Mouse (Mus musculus) Muller cell, postnatal 12 days (primary cell): Measurements from ENCODE around the gene Casq2.

Source experiments
- DNase-seq: peaks from one replicate; pipeline ENCODE4 v3.0.0-alpha.2; 2015; ENCODE audit errors: inconsistent ontology term

Casq2 gene

DNA sequence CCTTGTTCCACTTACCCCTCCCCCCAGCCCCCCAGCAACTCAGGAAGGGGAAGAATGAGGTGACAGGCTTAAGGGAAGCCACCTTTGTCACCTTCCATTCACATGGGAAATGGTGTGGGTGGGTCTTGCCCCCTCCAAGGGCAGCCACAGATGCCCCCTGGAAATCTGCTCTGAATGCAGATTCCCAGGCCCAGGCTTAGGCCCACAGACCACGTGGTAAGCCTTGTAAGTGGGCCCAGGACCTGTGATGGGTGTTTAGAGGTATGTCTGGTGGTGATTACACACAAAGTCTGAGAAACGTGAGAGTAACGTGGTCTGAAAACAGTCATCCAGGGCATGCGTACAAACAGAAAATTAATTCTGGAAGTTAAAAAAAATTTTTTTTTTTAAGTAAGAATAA lies 78.7 kb downstream of the Casq2 start:
- DNase-seq: no peak

DNA sequence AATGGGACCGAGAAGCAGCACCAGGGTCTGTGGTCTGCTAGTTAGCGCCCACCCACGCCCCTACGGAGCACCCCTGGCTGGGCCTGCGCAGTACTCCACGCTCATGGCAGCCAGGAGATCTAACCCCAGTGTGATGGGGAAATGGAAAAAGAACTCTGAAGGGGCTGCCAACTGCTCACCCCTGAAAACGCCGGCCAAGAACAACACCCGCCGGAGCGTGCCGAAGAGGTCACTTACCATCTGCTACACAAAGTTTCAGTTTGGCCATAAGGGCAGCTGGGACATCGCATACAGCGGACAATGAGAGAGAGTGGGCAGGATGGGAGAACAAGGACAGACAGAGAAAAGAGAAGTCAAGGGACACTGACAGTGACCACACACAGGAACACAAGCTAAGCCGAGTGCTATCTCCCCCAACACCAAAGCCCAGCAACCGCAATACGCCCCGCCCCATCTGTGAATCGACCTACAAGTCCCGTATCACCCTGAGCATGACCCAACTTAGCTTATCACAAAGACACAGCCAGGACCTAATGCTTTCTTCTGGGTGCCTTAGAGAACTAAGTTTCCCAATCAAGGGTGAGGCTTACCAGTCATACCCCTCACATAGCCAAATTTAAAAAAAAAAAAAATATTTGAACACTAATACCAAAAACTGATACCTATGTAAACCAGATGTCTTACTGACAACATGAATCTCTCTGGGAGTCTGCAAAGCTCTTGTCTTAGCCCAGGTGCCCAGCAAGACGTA lies 79.5 kb downstream of the Casq2 start:
- DNase-seq: no peak

DNA sequence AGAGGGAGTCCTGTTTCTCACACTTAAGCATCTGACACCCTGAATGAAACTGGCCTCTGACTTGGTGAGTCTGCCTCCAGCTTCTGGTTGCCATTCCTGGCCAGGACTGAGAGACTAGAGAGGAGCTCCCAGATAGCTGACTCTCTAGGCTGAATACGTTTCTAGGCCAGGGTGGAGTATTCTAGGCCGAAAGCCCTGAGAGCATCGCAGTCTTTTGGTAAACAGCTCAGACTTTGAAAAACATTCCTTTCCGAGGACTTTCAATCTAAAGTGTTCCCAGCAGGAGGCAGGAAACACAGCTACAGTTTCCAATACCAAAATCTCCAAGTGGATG lies 80.0 kb downstream of the Casq2 start:
- no peak for DNase-seq

DNA sequence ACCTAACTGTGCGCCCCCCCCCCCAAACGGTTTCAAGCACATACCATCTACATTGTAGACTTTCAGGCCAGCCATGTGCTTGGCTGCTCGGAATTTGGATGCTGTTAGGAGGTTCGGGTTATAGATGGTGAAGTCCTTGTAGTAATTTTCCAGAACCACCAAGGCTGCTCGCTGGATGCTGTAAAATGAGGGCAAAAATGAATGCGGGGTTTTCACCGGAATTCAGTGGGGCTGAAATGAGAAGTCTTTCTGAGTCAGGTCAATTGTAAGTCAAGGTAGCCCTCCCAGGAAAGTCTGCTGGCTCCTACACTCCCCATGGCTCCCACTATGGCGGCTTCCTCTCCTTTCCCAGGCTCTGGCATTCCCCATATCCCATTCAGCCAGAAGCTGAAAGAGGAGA lies 80.6 kb downstream of the Casq2 start:
- no peak for DNase-seq

DNA sequence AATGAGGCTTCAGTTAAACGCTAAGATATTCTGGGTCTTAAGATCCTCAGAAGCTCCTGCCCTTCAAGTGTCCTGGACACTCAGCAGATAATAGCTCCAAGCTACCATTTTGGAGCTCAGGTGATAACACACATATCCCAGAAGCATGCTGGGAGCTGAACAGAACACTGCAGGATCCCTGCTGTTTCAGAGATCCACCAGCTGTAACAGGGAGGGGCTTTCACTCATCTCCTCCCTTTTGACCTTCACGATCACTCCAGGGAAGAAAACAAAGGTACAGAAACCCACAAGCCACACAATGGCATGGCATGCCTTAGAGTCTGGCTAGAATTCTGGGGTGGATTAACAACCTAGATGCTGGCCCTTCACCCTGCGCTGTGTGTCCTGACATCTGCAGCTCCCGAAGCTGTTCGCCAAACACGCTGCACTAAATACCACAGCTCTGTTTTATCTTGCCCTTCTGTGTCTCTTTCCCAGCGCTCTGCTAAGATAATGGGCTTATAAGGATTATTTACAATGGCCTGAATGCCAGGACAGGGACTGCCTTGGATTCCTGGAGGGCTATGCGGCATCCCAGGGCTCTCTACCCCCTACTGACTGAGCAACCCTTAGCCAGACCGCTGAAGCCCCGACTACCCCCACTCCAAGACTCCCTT lies 81.5 kb downstream of the Casq2 start:
- peak; percentile 61 for DNase-seq

DNA sequence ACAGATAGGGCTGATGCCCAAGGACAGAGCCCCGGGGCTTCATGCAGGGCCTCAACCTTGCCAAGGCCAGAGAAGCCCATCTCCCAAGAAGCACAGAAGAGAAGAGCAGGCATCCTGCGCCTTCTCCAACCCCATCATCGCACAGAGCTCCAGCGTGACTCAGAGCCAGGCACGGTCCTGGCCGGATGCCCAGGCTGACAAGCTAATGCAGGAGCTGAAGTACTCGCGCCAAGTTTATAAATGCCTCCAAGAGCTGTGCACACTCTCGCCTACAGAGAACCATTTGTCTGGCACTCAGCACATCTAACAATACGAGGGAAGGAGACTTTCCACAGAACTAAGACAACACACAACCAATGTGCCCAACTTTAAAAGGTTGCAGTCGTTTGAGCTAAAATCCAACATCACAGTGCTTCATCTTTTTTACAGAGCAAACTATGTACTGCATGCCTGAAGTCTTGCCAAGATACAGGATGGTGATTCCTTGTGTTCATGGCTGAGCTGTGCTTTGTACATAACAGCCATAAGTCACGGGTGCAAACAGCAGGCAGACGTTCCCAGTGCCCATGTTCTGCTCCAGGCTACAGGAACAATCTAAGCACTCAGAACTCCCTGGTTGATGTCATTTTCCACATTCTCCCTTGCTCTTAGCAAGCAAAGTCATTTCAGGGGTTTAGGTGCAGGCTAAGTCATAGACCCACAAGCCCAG lies 83.1 kb downstream of the Casq2 start:
- peak; percentile 98 for DNase-seq

DNA sequence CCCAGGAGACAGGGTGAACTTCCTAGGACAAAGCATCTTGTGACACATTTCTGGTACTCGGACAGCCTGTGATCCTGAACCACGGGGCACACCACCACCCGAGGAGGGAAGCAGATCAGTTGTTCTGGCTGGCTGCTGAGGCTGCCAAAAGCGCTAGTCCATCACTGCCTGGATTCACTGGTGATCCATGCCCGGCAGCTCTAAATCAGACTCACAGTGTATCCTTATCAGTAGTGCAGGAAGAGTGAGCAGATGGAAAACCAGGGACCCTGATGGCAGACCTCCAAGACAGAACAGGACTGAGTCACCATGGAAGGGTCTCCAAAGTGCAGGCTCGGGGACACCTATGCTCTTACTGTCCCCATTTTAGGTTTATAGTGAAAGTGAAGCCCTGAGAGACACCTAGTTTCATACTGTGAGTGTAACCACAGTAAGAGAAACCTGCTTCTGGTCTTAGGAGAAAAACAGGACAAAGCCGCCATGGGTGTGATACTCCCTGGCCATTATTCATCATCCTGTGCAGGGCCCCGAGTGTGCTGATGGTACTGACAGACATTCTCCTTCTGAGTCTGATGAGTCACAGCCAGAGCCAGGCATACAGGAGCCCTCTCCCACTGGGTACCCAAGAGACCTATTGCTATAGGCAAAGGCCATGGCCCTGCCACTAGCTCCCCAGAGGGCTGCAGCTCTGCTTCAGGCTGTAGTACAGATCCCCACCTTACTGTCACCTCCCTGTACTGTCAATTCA lies 88.1 kb downstream of the Casq2 start:
- DNase-seq: no peak

DNA sequence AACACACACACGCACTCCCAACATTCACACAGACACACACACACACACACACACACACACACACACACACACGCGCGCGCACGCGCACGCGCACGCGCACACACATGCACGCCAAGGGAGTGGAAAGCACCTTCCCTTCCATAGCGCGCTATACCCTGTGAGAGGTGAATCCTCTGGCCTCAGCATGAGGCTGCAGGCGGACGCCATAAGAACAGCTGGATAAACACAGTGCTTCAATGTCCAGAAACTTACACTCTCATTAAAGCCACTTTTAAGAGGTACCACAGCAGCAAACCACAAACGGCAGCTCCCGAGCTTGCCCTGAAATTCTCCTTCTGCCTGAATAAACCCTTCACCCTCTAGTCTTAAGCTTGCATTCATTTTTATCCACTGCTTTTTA lies 89.5 kb downstream of the Casq2 start:
- no peak for DNase-seq

DNA sequence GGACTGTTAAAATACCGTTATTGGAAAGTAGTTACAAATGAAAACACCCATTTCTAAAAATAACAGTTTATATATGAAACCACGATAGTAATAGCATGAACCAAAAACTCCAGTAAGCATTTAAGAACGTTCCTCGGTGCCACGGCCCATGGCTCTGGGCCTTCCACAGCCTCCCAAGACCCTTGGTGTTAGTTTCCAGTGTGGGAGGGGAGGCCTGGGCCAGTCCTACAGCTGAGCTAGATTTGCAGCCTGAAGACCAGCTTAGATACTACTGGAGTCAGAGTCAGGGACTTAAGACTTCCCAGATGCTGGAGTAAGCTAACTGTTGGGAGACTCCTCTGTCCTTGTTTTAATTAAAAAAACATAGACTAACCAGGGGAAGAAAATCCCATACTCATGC lies 89.9 kb downstream of the Casq2 start:
- DNase-seq: no peak

DNA sequence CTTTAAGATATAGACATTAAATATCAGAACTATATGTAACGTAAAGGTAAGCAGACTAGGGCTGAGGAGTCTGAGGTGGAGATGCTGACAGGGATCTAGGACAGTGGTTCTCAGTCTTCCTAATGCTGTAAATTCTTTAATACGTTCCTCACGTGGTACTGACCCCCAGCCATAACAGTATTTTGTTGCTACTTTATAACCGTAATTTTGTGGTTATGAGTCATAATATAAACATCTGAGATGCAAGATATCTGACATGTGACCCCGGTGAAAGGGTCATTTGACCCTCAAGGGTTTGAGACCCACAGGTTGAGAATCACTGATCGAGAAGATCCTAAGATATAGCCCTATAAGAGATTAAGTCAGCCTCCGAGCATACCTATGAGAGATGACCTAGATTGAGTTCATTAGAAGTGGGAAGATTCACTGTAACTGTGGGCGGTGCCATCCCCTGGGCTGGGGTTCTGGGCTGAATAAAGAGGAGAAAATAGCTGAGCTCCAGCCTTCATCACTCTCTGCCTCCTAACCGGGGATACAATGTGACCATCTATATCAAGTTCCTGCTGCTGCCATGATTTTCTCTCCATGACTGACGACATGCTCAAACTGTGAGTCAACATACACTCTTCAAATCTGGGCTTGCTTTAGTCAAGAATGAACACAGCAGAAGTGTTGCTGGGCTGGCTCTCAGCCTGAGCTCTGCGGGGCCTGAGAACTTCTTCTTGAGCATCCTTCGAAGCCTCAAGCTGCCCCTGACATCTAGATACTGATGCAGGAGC lies 91.8 kb downstream of the Casq2 start:
- no peak for DNase-seq

DNA sequence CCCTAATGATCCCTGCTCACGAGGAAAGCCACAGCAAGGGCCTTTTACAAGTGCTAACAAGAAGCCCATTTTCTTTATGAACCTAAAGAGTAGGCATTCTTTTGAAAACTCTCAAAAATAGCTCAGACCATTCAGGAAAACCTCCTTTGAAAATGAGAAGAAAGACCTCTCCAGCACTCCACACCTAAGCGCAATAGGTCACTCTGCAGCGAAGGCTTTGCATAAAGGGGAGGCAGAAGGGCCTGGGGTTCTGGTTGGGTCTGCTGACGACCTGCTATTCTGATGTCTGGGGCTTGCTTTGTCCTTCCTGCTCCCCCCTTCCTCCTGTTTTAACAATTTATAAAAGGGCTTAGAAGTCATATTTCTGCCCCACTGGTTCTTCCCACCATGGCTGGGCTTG lies 93.7 kb downstream of the Casq2 start:
- DNase-seq: no peak

DNA sequence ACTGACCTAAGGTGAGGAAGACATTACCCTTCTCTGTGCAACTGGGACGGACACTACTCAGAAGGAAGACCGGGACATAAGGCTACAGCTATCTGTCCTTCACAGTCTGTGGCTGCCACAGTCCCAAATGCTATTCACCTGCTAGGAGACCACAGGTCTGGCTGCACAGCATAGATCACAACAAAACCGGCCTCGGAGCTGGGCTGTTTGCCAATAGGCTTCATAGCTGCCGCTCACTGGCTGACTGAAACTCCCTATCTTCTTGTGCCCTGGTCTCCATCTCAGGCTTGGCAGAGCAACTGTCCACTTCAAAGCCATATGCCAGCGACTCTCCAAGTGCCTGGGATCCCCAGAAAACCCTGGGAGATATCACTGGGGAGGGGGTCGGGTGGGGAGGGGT lies 94.5 kb downstream of the Casq2 start:
- no peak for DNase-seq

DNA sequence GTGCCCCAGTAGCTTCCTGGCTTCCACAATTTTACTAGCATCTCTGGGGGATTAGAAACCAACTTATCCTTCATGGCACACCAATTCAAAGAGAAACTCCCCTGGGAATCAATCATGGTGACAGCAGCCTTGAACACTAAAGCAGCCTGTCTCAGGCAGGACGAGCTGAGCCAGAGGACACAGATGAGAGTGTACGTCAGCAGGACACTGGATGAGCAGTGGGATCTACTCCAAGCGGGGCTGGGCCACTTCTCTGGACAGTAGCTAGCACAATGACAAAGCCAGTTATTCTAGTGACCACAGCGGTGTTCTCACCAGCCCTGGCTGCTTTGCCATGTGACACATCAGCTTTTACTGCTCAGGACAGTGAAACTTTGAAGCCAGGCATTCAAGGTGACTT lies 95.0 kb downstream of the Casq2 start:
- no peak for DNase-seq

DNA sequence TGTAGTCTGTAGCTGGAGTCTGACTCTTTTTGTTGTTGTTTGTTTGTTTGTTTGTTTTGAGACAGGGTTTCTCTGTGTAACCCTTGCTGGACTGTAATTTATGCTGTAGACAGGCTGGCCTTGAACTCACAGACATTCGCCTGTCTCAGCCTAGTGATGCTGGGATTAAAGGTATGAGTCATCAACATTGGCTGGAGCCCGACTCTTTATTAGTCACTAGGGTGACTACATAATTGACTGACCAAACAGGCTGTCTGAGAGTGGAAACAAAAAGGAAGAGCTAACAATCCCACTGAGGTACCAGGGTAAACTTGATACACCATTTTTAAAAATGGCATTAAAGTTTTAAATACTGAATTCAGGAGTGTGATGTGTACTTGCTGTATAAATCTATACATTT lies 96.4 kb downstream of the Casq2 start:
- no peak for DNase-seq

DNA sequence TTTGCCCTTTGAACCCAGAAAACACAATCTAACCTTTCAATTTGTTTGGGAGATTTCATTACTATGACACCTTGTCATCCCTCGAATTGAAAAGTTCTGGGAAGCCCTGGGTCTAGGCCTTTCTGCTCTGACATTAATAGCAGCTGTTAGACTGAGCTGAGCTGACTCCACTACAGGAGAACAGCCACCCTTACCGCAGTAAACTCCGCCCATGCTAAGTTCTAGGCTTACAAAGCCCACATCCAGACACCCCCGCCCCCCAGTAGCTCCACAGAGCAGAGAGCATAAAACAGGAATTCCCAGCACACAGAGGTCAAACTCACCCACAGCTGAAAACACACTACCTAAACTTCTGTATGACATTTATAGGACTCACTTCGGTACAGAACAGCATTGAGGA lies 98.5 kb downstream of the Casq2 start:
- DNase-seq: no peak

DNA sequence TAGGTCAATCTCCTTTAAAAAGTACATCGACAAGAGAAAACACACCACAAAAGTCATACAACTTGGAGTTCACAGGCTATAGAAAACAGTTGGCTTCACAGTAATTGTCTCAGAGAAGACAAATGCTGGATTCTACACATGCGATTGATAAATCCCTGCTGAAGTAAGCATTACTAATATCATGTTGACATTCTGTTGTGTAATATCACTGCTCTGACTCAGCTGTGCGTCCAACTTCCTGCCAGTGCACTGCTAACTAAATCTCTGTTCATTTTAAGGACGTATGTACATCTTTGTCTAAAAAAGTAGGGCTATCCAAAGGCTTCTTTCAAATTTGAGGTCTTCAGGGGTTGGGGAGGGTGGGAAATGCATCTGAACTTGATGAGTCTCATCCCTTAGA lies 101.2 kb downstream of the Casq2 start:
- no peak for DNase-seq

DNA sequence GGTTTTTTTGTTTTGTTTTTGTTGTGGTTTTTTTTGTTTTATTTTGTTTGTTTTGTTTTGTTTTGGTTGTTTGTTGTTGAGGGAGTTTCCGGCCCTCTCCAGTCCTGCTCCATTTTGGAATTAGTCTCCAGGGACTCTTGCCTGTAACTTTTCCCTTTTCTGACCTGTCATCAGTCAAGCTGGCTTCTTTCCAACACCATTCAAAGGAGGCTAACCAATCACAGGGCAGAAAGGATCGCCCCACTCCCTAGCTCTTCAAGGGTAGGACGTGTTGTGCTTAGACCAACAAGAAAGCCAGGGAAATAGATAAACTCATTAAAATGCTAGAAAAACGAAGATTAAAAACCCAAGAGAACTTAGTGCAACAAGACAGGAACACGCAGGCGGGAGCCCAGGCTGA lies 102.8 kb downstream of the Casq2 start:
- DNase-seq: no peak

DNA sequence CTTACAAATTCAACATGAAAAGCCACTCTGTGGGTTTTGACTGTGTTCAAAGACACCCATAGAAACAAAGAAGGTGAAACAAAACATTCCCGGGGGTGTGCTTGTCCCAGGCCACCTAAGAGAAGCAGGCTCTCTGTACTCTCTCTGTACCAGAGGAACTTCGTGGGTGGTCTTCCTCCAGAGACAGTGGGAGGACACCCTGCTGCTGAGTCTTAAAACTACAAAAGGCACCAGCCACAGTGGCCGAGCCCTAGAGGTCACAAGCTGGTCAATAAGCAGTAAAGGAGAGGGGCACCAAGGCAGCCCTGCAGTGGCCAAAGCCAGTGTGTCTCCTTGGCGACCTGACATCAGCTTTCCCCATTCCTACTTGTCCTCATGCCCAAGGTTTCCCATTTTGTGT lies 103.8 kb downstream of the Casq2 start:
- DNase-seq: no peak

DNA sequence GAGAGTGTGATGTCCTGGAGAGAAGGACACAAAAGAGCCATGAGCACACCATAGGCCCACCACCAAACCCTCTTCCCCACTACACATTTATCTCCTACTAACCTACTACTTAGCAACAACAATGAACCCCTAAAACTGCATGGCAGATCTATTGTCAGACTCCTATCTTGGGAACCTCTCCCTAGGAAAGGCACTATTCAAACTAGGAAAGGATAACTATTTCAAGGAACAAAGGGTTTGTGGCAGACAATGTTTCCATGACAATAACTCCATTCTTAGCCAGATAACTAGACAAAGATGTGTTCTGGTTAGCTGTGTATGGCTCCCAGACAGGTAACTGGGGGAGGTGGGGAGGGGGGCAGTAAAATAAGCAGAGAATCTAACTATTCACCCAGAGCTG lies 104.4 kb downstream of the Casq2 start:
- DNase-seq: no peak

DNA sequence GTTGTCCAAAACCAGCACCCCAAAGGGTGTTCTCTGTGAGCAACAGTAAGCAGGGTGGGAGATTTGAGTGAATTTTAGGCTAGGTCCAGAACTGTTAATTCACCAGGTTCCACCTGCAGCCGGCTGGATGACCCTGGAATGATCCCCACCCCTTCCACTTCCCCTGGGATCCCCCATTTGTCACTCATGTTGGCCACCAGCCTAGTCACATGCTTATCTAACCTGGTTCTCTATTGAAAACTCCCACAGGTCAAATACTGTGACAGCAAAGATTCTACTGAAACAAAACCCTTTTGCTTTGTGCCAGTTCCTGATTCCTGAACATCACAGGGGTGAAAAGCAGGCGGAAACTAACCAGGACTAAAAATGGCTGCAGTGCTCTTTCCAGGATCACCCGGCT lies 105.4 kb downstream of the Casq2 start:
- DNase-seq: no peak

DNA sequence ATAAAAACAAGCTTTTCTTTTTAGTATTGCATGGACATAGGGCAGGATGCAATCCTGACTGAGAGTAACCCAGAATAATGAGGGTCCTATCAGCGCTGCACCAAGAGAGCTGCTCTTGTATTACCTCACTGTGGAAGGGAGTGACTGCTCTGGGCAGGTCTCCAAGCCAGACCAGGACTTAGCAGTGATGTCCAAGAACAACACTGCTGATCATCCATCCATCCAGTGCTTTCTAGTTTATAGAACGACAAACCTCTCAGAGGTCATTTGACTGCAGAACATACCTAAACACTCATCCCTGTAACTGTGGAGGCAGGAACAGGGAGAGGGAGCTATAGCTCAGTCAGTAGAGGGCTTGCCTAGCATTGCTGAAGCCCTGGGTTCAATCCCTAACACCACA lies 106.4 kb downstream of the Casq2 start:
- peak; percentile 70 for DNase-seq
